Mouse (Mus musculus) heart, adult 2 months (tissue): ENCODE data around the gene Dnah11. TPM values are rescaled to one million over a fixed set of nuclear protein-coding genes. Genes with fewer than 3 reads are reported as not detected.

Experiments
- DNase-seq, 2 experiments: peaks; one replicate each; pipeline ENCODE4 v3.0.0; 2021
- H3K27ac ChIP-seq: fragments of 200-600 bp; 2 replicates; pipeline ENCODE4 v1.8.1; 2022
- H3K27me3 ChIP-seq: fragments of 200-500 bp; 2 replicates; pipeline ENCODE4 v1.6.1; 2012; ENCODE audit warnings: mild to moderate bottlenecking, low read length, inconsistent platforms, mixed read lengths; ENCODE audit not compliant: control insufficient read depth, insufficient read depth
- H3K36me3 ChIP-seq: fragments of 200-500 bp; 2 replicates; pipeline ENCODE4 v1.6.1; 2012; ENCODE audit warnings: low read length, inconsistent platforms; ENCODE audit not compliant: control insufficient read depth, insufficient read depth
- H3K4me1 ChIP-seq: fragments of 200-500 bp; 2 replicates; pipeline ENCODE4 v1.6.1; 2011; ENCODE audit warnings: low read length; ENCODE audit not compliant: control insufficient read depth, insufficient read depth
- H3K4me3 ChIP-seq: fragments of 200-600 bp; 2 replicates; pipeline ENCODE4 v1.8.1; 2022
- H3K79me2 ChIP-seq: fragments of 200-500 bp; replicated peaks from 2 replicates; pipeline ENCODE4 v1.6.1; 2012; ENCODE audit warnings: mild to moderate bottlenecking, inconsistent platforms, low read length, moderate library complexity, mixed read lengths; ENCODE audit not compliant: control insufficient read depth, insufficient read depth
- H3K9ac ChIP-seq: fragments of 200-500 bp; 2 replicates; pipeline ENCODE4 v1.6.1; 2012; ENCODE audit warnings: low read depth, mild to moderate bottlenecking, control low read depth, inconsistent platforms, low read length, mixed read lengths
- CTCF ChIP-seq: fragments of 200-600 bp; IDR thresholded peaks from 2 replicates; pipeline ENCODE4 v1.8.1; 2022; ENCODE audit warnings: antibody characterized with exemption, mild to moderate bottlenecking, moderate library complexity
- EP300 ChIP-seq: fragments of 200-500 bp; IDR thresholded peaks from 2 replicates; pipeline ENCODE4 v1.6.1; 2011; ENCODE audit warnings: low read depth, low read length, control low read depth; ENCODE audit not compliant: insufficient read depth
- POLR2A ChIP-seq: fragments of 200-500 bp; IDR thresholded peaks from 2 replicates; pipeline ENCODE4 v1.6.1; 2011; ENCODE audit warnings: mild to moderate bottlenecking, low read depth, low read length, control low read depth; ENCODE audit not compliant: insufficient read depth
- WGBS: fragments of 180-500 bp; shearing (Covaris S2); methylation state at CpG from one replicate; pipeline ENCODE4 v1.1.7; 2018; 5-methylcytosine and 5-hydroxymethylcytosine counted together
- intact Hi-C: fragments of 180-260 bp; cut with DNase I; formaldehyde crosslinking; loops from one replicate; pipeline ENCODE4 v1.15.1; 2025
- long read RNA-seq: library from polyadenylated mRNA; stranded (forward); transcript quantifications from one replicate; pipeline ENCODE4 v2.0.0, GENCODE M21; 2021
- polyA plus RNA-seq: library from polyadenylated mRNA; depleted of rRNA; stranded (reverse); fragments of >200 nt; gene quantifications from 2 replicates; pipeline ENCODE4 v1.2.3, GENCODE M21; 2012; rRNA removed
- total RNA-seq, 2 experiments: library from RNA; stranded (reverse); gene quantifications; 2 replicates each; pipeline ENCODE4 v1.2.3; 2021

Gene Dnah11
- total RNA-seq (not detected), polyA plus RNA-seq (0.10 TPM in 1 of 2 replicates, not detected in the other)
- long read RNA-seq = 0 reads

DNA sequence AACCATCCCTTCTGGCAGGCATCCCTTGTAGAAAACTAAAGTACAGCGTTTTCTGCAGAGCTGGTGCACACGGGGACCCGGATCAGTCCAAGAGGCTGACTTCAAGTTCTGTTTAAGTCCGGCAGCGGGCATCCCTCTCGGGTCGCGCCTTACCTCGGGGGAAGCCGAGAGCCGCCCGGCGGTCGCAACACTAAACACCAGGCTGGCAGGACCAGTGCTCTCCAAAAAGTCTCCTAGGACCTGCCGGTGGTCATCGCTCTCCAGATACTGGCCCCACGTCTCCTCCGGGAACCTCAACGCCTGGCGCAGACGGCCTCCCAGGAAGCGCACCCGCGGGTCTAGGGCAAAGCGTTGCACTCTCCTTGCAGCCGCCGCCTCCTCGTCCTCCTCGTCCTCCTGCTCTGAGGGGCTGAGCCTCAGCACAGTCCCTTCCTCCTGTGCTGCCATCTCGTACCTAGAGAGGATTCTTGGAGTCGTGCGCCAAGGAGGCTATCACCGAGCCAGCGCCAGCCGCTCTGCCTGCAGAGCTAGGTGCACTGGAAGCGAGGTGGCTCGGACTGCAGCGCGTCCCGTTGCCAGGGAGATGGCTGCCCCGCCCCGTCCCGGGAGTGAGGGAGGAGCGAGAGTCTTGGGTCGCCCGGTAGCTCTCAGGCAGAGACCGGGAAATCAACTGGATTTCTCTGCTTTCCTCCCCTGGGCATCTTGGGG is at the start of gene Dnah11:
TSS of gene Dnah11 (minus strand) at position 658 of the 708 bp plus-strand sequence.
- WGBS = under 1% methylated on average over 47 of the region's 47 CpGs
- no peaks in the 10 kb centered on the region for H3K79me2 ChIP-seq

DNA sequence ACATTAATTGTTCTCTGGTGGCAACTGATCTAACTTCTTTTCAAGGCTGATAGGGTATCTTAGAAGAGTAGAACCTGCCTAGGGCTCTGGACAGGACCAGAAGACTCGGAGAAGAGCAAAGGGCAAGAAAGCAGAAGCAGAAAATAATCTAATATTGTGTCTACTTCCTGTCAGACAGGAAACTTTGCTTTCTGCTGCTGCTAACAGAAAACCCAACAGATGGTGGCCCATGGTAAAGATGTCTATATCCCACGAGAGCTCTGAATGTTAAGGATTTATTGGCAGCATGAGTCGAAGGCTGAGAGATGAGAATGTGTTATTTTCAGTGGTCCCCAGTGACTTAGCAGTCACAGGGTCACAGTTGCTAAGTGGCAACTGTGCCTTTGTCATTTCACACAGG is 22.3 kb upstream of the Dnah11 start:
- intact Hi-C loops = no loop called here
- DNase-seq = no peak
- Histone ChIP-seq H3K79me2 (no peaks in the 10 kb centered on the region), H3K9ac (no peak overlapping the region), H3K4me3 (no peak overlapping the region), H3K4me1 (no peaks in the 10 kb centered on the region), H3K27ac (no peak overlapping the region), H3K36me3 (no peaks in the 10 kb centered on the region), H3K27me3 (no peaks in the 10 kb centered on the region)
- 27% methylated on average over 3 of the region's 3 CpGs for WGBS
- TF ChIP-seq EP300 (no peak), POLR2A (no peak)

More for the DNA sequence above, at the start of gene Dnah11:
- TF ChIP-seq EP300 = no peak
- TF ChIP-seq CTCF = no peak
- no peak for TF ChIP-seq POLR2A
- no peaks in the 10 kb centered on the region for H3K36me3 ChIP-seq
- intact Hi-C loops = no loop called here
- peaks cover 6% of the 10 kb centered on the region; the same call in 1 of the 2 replicates for H3K27me3 ChIP-seq
- H3K4me3 ChIP-seq = peak within 1 kb of the TSS; percentile 47
- H3K4me1 ChIP-seq = no peaks in the 10 kb centered on the region
- H3K9ac ChIP-seq = no peak within 1 kb of the TSS
- peak; percentile 66 to 75 for DNase-seq
- H3K27ac ChIP-seq = no peak within 1 kb of the TSS

DNA sequence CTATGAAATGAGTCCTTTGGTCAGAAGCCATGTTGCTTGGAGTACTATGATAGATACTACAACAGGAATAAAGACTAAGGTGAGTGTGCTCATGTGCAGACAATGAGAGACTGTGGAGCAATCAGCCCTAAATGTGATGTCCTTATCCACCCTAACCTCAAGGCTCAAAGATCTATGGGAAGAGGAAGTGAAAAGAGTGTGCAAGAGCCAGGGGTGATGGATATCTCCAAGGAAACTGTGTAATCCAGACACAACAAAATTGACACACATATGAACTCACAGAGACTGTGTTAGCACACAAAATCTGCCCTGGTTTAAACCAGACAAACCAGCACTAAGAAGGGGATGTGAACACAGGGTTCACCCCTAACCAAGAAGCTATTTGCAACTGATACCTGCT is 21.2 kb upstream of the Dnah11 start:
- no peak overlapping the region for H3K9ac ChIP-seq
- TF ChIP-seq POLR2A (no peak), CTCF (no peak), EP300 (no peak)
- H3K79me2 ChIP-seq = no peaks in the 10 kb centered on the region
- intact Hi-C loops = no loop called here
- no peaks in the 10 kb centered on the region for H3K36me3 ChIP-seq
- no peak overlapping the region for H3K27ac ChIP-seq
- no peaks in the 10 kb centered on the region for H3K27me3 ChIP-seq
- H3K4me3 ChIP-seq = no peak overlapping the region
- DNase-seq = no peak
- H3K4me1 ChIP-seq = no peaks in the 10 kb centered on the region

DNA sequence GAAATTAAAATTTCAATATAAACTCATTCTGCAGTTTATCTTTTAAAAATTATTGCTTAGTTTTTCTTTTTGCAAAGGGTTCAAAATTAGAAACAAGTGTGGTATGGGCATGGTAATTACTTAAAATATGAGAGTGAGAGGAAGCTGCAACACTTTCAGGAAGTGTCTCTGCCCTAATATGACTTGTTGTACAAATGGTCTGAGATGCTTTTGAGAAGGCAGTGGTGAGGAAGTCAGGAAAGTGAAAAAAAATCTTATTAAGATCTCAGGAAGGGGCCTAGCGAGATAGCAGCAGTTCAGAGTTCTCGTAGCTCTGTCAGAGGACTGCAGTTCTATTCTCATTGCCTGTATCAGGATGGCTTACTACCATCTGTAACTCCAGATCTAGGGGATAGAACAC is 13.3 kb upstream of the Dnah11 start:
- Histone ChIP-seq H3K36me3 (no peaks in the 10 kb centered on the region), H3K4me1 (no peaks in the 10 kb centered on the region), H3K4me3 (no peak overlapping the region), H3K79me2 (no peaks in the 10 kb centered on the region), H3K27ac (no peak overlapping the region), H3K27me3 (no peaks in the 10 kb centered on the region), H3K9ac (no peak overlapping the region)
- DNase-seq = no peak
- intact Hi-C loops = no loop called here
- no peak for TF ChIP-seq CTCF
- WGBS = 67% methylated on average over 2 of the region's 2 CpGs

DNA sequence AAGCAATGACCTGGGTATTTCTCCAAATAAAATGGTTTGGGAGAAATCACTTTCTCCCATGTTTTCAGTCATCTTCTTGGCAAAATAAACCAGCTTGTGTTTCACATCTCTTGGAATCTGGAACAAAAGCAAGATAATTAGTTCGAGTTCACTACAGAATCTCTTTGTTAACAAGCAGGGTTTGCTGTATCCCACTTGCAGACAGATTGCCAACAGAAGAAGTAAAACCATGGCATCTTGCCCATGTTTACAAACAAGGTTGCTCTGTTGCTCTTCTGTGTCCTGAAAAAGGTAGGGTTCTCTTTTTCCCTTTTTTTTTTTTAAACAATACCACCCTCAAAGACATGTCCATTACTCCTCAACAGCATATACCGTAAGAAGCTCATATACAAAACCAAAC is 2.3 kb downstream of the Dnah11 start:
- intact Hi-C loops = no loop called here
- peaks cover 6% of the 10 kb centered on the region; the same call in 1 of the 2 replicates for H3K27me3 ChIP-seq
- DNase-seq = no peak
- no peak for TF ChIP-seq CTCF
- no peak for TF ChIP-seq POLR2A
- TF ChIP-seq EP300 = no peak
- no peaks in the 10 kb centered on the region for H3K4me1 ChIP-seq
- no peak overlapping the region for H3K4me3 ChIP-seq
- H3K36me3 ChIP-seq = no peaks in the 10 kb centered on the region
- H3K9ac ChIP-seq = no peak overlapping the region
- no peak overlapping the region for H3K27ac ChIP-seq
- WGBS = 63% methylated on average over 2 of the region's 2 CpGs
- H3K79me2 ChIP-seq = no peaks in the 10 kb centered on the region

DNA sequence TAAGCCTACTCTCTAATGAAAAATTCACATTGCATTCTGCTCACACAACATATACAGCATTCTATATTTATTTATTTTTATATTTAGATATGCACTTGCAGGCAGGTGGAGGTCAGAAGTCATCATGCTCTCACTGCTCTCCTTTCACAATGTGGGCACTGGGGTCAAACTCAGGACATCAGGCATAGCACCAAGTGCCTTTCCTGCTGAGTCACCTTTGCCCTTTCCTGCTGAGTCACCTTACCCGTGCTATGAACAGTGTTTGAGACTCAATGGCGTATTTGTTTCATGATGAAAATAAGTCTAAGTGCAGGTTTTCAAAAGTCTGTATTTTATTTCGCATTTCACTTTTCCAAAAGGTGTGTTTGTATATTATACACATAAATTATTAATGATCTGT is 9.3 kb downstream of the Dnah11 start:
- TF ChIP-seq EP300 (no peak), POLR2A (no peak), CTCF (no peak)
- Histone ChIP-seq H3K9ac (no peak overlapping the region), H3K4me3 (no peak overlapping the region), H3K27me3 (no peaks in the 10 kb centered on the region), H3K36me3 (no peaks in the 10 kb centered on the region), H3K4me1 (no peaks in the 10 kb centered on the region; the same call in 1 of the 2 replicates), H3K79me2 (no peaks in the 10 kb centered on the region), H3K27ac (no peak overlapping the region)
- intact Hi-C loops = no loop called here
- 73% methylated on average over 3 of the region's 3 CpGs for WGBS
- no peak for DNase-seq
